Mouse (Mus musculus) megakaryocyte-erythroid progenitor cell, adult 5-6 weeks (primary cell): ENCODE results near the gene Gpr157. TPM values are rescaled to one million over a fixed set of nuclear protein-coding genes. Genes with fewer than 3 reads are reported as not detected.
A peak's percentile ranks its signal among the peaks of the same experiment; 100 is the strongest.

Experiments
- ATAC-seq: replicated peaks from 2 replicates; pipeline ENCODE4 v1.8.0; 2016; ENCODE audit warnings: mild to moderate bottlenecking, inconsistent platforms; ENCODE audit not compliant: severe bottlenecking, poor library complexity, low FRiP score, low TSS enrichment
- total RNA-seq, 2 experiments: library from RNA; stranded (forward) in 1 of 2; stranded (reverse) in 1 of 2; fragments of 200-1000, 215-1000 nt in 1 of 2; fragments of >200 nt in 1 of 2; fragmentation: Nextera tagmentation in 1 of 2; gene quantifications; 2 replicates each; pipeline ENCODE4 v1.2.3; 2014 to 2017

The Gpr157 gene
- total RNA-seq, 2 experiments from 2014 or later: 0.33 TPM

DNA sequence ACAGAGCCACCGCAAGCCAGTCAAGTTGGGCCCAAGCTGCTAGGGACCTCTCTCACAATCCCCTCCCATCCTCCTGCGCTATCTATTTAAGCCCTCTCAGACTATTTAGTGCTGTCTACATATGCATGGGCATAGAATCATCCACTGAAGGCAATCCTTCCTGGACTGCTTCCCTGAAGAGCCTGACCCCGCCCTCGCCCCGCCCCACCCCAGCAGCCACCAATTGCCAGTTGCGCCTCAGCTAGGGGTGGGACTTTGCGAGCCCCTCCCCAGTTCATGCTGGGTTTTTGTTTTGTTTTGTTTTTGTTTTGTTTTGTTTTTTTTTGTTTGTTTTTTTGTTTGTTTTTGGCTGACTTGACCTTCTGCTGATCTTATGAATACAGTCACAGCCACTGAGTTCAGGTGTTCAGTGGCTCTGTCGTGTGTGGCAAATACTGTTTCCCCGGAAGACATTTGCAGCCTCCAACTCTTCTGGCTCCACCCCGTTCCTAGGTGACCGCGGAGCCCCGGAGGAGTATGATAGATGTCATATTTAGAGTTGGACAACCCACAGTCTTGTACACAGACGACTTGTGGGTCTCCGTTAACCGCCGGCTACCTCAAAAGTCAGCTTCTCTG is 20.4 kb upstream of the Gpr157 start:
- ATAC-seq: 0 out of 2 replicates have a peak, but pooled peaks have one; percentile 30

GRCm38 (mm10) chr4:150068216-150068615 is 18.9 kb upstream of the Gpr157 start:
- no peak for ATAC-seq

GRCm38 (mm10) chr4:150070136-150070535 is 17.0 kb upstream of the Gpr157 start:
- no peak for ATAC-seq

- ATAC-seq: no peak
Observed at GRCm38 (mm10) chr4:150072416-150073101, 14.6 kb upstream of the Gpr157 start.

GRCm38 (mm10) chr4:150073102-150073473 is 14.1 kb upstream of the Gpr157 start:
- peak; percentile 79 for ATAC-seq

DNA sequence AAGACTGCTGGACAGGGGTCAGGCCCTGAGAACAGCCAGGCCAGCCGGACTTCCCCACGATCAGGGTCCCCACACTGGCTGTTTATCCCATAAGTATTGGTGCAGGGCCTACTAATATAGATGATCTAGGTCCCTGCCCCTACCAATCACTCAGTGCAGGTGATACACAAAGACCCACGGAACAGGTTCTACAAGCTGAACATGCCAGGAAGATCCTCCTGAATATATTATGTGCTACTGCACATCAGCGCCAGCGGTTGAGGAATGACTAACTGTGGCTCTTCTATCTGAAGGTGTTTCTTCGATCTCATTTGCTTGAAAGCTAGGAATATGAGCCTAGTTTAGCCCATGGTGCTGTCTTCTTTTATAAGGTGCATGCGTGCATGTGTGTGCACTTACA is 11.8 kb upstream of the Gpr157 start:
- no peak for ATAC-seq

GRCm38 (mm10) chr4:150076147-150076546 is 11.0 kb upstream of the Gpr157 start:
- ATAC-seq: no peak

DNA sequence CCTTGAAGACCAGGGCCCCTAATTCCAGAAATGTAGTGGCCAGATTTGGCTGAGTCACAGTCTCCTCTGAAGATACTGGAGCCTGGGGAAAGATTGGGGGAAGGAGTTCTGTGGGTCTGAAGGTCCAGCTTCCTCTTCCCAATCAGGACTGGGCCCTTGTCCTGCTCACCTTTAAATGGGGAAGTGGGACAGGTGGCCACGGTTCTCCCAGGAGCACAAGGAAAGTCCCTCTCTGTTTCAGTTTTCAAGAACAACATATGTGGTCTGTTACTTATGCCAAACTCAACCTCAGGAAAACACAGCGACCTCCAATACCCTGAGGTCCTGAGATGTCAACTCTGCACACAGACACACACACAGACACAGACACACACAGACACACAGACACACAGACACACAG is 8.5 kb upstream of the Gpr157 start:
- ATAC-seq: no peak

- ATAC-seq: no peak
Observed at GRCm38 (mm10) chr4:150079244-150079643, 7.9 kb upstream of the Gpr157 start.

- no peak for ATAC-seq
Observed at GRCm38 (mm10) chr4:150080330-150080967, 6.7 kb upstream of the Gpr157 start.

GRCm38 (mm10) chr4:150085366-150085765 is 1.8 kb upstream of the Gpr157 start:
- ATAC-seq: no peak

- no peak for ATAC-seq
Observed at GRCm38 (mm10) chr4:150086841-150087160, 364 bp upstream of the Gpr157 start.

- ATAC-seq: no peak
Observed at GRCm38 (mm10) chr4:150087890-150088530, 845 bp downstream of the Gpr157 start.

- no peak for ATAC-seq
Observed at GRCm38 (mm10) chr4:150089121-150089520, 2.0 kb downstream of the Gpr157 start.

DNA sequence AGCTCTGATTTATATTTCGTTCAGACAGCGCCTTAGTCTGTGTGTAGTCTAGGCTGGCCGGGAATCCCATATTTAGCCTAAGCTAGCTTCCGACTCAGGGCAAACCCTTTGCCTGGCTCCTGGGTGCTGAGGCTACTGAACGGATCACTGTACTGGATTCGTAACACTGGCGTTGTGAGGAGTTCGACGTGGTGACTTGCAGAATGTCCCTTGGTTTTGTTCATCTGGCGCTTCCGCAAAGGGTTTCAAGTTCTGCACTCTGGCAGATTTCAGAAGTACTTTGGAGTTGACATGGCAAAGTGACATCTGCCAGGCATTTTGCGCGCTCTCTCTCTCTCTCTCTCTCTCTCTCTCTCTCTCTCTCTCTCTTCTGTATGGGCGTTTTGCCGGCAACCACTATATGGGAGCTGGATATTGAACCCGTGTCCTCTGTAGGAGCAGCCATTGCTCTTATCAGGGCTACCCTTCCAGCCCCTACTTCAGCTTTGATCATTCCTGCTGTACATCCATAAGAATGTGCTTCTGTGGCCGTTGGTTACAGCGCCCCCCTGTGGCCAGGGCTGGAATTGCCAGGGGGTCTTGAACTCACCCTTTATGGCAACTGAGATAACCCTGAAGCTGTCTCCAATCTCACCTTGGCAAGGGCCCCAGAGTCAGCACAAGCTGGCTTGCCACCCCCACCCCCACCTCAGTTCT is 4.9 kb downstream of the Gpr157 start:
- ATAC-seq: no peak; the same call in 1 of the 2 replicates

DNA sequence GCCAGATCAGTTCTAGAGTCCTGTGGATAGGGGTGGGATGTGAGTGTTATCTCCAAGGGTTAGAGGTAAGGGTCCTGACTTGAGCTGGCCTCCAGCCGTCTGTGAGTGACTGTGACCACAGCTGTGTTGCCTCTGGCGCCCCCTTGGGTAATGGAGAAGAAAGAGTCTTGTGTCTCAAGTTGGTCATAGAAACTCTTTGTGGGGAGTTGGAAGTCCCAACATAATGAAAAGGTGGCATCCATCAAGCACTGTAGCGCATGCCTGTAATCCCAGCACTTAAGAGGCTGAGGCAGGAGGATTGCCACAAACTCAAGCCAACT is 5.4 kb downstream of the Gpr157 start:
- peak; percentile 61 for ATAC-seq

- no peak for ATAC-seq
Observed at GRCm38 (mm10) chr4:150093560-150094462, 6.6 kb downstream of the Gpr157 start.

DNA sequence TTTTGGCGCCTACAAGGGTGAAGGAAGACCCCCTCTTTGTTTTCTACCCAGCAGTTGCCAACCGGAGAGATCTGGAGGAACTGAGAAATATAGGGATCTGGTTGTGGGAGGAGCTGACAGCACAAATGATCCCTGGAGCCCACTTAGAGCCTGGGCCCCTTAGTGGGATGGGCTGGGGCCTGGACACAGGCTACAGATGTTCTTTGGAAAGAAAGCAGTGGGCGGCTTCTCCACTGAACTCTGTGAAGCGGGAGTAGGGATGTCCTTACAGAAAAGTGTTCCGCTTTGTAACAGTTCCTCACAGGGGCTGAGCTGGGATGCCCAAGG is 7.3 kb downstream of the Gpr157 start:
- no peak for ATAC-seq

DNA sequence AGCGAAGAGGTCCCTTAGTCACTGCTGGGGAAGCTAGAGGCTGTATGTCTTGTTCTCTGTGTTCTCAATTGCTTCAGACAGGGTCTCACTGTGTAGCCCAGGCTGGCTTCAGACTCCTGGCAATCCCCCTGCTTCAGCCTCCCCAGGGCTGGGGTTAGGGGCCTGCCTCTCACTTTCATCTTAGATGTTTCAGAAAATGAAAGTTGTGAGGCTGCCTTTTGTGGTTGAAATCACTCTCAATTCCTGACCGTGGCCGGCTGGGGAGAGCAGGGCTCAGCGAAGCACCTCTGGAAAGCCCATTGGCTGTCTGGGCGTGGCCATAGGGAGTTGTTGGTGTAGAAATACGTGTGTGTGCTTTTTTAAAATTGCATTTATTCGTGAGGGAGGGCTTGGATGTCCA is 9.1 kb downstream of the Gpr157 start:
- ATAC-seq: no peak
